ENCODE assay signal across 8 mouse cellular contexts in genomic region chrX:133687666-133688151, GRCm38 (mm10). TPM values are rescaled to one million over a fixed set of nuclear protein-coding genes. Genes with fewer than 3 reads are reported as not detected.
DNase-seq lines count a peak whose midpoint lies in the region; ATAC-seq and TF ChIP-seq lines count a peak whose summit lies in the region.

No protein-coding gene starts in this region.

- TF ChIP-seq CTCF in liver, embryonic 14.5 days (IDR thresholded peaks at IDR 0.05; ENCODE audit: low read depth), result no peak

- no peak overlapping the region for H3K9ac ChIP-seq in liver, embryonic 14.5 days (replicated peaks)

- H3K27ac ChIP-seq in hindbrain, embryonic 10.5 days, result peak overlapping the region; percentile 80
- no peak overlapping the region for H3K27ac ChIP-seq in liver, embryonic 14.5 days

- peaks cover 63% of the 10 kb centered on the region for H3K27me3 ChIP-seq in hindbrain, embryonic 10.5 days (ENCODE audit: insufficient read depth, poor library complexity, severe bottlenecking)
- peaks cover 56% of the 10 kb centered on the region for H3K27me3 ChIP-seq in liver, embryonic 14.5 days (ENCODE audit: control insufficient read depth, insufficient read depth, low read length)

- H3K9me3 ChIP-seq in hindbrain, embryonic 10.5 days, result peaks cover 8% of the 10 kb centered on the region
- H3K9me3 ChIP-seq in liver, embryonic 14.5 days (ENCODE audit: control insufficient read depth, low read length), result no peaks in the 10 kb centered on the region

- no peak for TF ChIP-seq EP300 in liver, embryonic 14.5 days (IDR thresholded peaks at IDR 0.05; ENCODE audit: low read depth)

- H3K4me3 ChIP-seq in hindbrain, embryonic 10.5 days, result peak overlapping the region; percentile 63
- H3K4me3 ChIP-seq in liver, embryonic 14.5 days (ENCODE audit: insufficient read depth in 1 of 2, low read depth in 2 of 2, low read length in 2 of 2), result peak overlapping the region in 1 of 2 experiments; percentile 26; a peak in 2 of 4 replicates

- 22% methylated on average over 36 of the region's 37 CpGs for WGBS in hindbrain, embryonic 10.5 days
- WGBS in liver, embryonic 14.5 days (ENCODE audit: insufficient replicate concordance), result 8% methylated on average over 26 of the region's 37 CpGs

- no peaks in the 10 kb centered on the region for H3K36me3 ChIP-seq in hindbrain, embryonic 10.5 days
- no peaks in the 10 kb centered on the region for H3K36me3 ChIP-seq in liver, embryonic 14.5 days (replicated peaks; ENCODE audit: control insufficient read depth, insufficient read depth, low read depth)

- H3K4me2 ChIP-seq in liver, embryonic 14.5 days (ENCODE audit: low read depth), result peak overlapping the region; percentile 48

- H3K4me1 ChIP-seq in hindbrain, embryonic 10.5 days (replicated peaks), result 0 out of 2 replicates have a peak, but pooled peaks cover 15% of the 10 kb centered on the region
- no peaks in the 10 kb centered on the region for H3K4me1 ChIP-seq in liver, embryonic 14.5 days (replicated peaks; ENCODE audit: control insufficient read depth in 2 of 2, insufficient read depth in 2 of 2, low read length in 1 of 2)

- no peak for ATAC-seq in cerebellum, adult (ENCODE audit: insufficient number of reproducible peaks, low FRiP score, low TSS enrichment)
- no peak for ATAC-seq in liver, embryonic 14.5 days (ENCODE audit: insufficient read depth)

- DNase-seq in cerebellum, postnatal 25 days, result peak; percentile 11 to 29
- DNase-seq in urinary bladder, adult 2 months (ENCODE audit: low spot score), result peak; percentile 23
- DNase-seq in urinary bladder, postnatal 14 days (ENCODE audit: low spot score), result no peak
- peak; percentile 41 for DNase-seq in hindbrain, embryonic 10.5 days (ENCODE audit: low spot score)
- DNase-seq in liver, embryonic 14.5 days (ENCODE audit: low read depth in 3 of 3, low spot score in 3 of 3), result no peak
- DNase-seq in yolk sac, embryonic 10.5 days (ENCODE audit: low spot score), result peak; percentile 2
- DNase-seq in ovary, postnatal 36 days (ENCODE audit: low spot score), result no peak

RNA-seq across cellular contexts. Expression of gene Pcdh19, which starts 1.1 kb away (rescaled TPM):
- polyA plus RNA-seq in urinary bladder, adult 2 months (2012; rRNA removed), result 1.4 and 1.9 TPM in 2 replicates
- 2.8 and 3.1 TPM in 2 replicates for polyA plus RNA-seq in hindbrain, embryonic 10.5 days (2016; fragmentation: Nextera tagmentation; extraction: Ambion mirVana)
- 0.04 and 0.06 TPM in 2 replicates for polyA plus RNA-seq in liver, embryonic 14.5 days (2012; rRNA removed)
- 0.05 and 0.10 TPM in 2 replicates for polyA plus RNA-seq in liver, embryonic 14.5 days (2014; fragmentation: Nextera tagmentation; extraction: Ambion mirVana)

Comparison
In these comparisons a context has a peak if more than half of its experiments do, and no peak if none do; other contexts are left out.
1. DNase-seq: peak in cerebellum, postnatal 25 days (2 of 2), urinary bladder, adult 2 months (single experiment), hindbrain, embryonic 10.5 days (single experiment) and yolk sac, embryonic 10.5 days (single experiment); none in urinary bladder, postnatal 14 days (single experiment), liver, embryonic 14.5 days (0 of 3) and ovary, postnatal 36 days (single experiment).